Mouse (Mus musculus) lung, postnatal 0 days (tissue): ENCODE measurements around the gene Mrm3.

ENCODE experiments used
- CTCF ChIP-seq: IDR thresholded peaks from 2 replicates; pipeline ENCODE4 v1.5.1; 2016; ENCODE audit warnings: antibody characterized with exemption, mild to moderate bottlenecking
- EP300 ChIP-seq: IDR thresholded peaks from 2 replicates; pipeline ENCODE4 v1.6.1; 2016; ENCODE audit warnings: antibody characterized with exemption, mild to moderate bottlenecking, control low read depth

DNA sequence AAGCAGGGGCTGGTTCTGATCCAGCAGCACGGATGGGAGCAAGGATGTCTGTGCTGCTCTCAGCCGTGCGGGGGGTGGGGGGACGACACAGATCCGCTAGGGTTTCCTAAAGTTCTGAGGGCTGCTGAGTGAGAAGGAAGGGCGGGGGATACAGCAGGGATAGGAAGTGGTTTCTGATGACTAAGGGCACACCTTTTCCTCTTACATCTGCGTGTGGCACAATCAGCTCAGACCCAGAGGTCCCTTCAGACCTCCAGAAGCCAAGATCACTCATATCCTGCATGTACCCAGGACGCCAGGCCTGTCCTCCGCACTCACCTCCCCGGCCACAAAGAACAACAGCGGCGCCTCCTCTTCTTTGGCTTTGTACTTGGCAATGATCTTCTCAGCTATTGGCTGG, 17.7 kb downstream of the Mrm3 start:
- no peak for TF ChIP-seq CTCF
- TF ChIP-seq EP300 = no peak
